In the genomic region with DNA sequence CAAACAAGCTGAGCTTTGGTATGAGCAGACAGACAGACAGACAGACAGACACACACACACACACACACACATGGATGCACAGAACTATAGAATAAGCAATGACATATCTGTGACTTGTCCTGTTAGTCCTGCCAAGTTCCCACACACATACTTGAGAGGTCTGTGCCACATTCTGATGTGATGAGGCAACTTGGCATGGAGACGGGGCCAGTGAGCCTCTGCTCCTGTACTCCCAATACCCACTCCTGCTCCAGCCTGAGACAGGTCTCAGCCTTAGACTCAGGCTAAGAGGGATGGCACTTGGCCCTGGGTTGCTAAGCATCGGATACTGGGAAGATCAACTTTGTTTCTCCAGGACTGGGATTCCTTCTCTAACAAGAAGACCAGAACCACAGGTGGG, we compare ENCODE assay signal across 13 mouse cellular contexts. TPM values are rescaled to one million over a fixed set of nuclear protein-coding genes. Genes with fewer than 3 reads are reported as not detected.
A peak's percentile ranks its signal among the peaks of the same experiment; 100 is the strongest.
DNase-seq lines count a peak whose midpoint lies in the region; ATAC-seq lines count a peak whose summit lies in the region.
"Had no signal": no experiment of that assay in that cellular context is flagged by ENCODE, and none has a peak within 500 bp of the region (broad histone marks: within the 10 kb centered on the region; RNA-seq: fewer than 3 reads in every experiment).

No protein-coding gene starts in this region.

- H3K9ac ChIP-seq in hindbrain, embryonic 15.5 days, result no peak overlapping the region
- H3K9ac ChIP-seq in hindbrain, embryonic 11.5 days (ENCODE audit: low read depth, low read length), result no peak overlapping the region
- H3K9ac ChIP-seq: liver, embryonic 14.5 days had no signal

- no peaks in the 10 kb centered on the region for H3K9me3 ChIP-seq in hindbrain, embryonic 15.5 days
- H3K9me3 ChIP-seq in hindbrain, embryonic 11.5 days (ENCODE audit: control insufficient read depth, low read length), result no peaks in the 10 kb centered on the region

- no peak overlapping the region for H3K4me2 ChIP-seq in hindbrain, embryonic 15.5 days
- H3K4me2 ChIP-seq in hindbrain, embryonic 11.5 days (replicated peaks; ENCODE audit: low read depth, low read length), result no peak overlapping the region
- H3K4me2 ChIP-seq: midbrain, embryonic 11.5 days had no signal

- H3K27ac ChIP-seq in hindbrain, embryonic 15.5 days (replicated peaks), result 0 out of 2 replicates have a peak overlapping the region, but pooled peaks have one; percentile 5
- H3K27ac ChIP-seq in hindbrain, embryonic 11.5 days (ENCODE audit: low read depth, low read length), result no peak overlapping the region
- H3K27ac ChIP-seq: left cerebral cortex, adult 2 months; liver, embryonic 14.5 days had no signal

- DNase-seq in adrenal gland, adult (ENCODE audit: inconsistent age in 2 of 2, low spot score in 1 of 2), result peak; percentile 29 to 52
- DNase-seq in adrenal gland, adult 18-20 months (ENCODE audit: low spot score in 2 of 2), result no peak
- DNase-seq in hindbrain, embryonic 11.5 days (ENCODE audit: low spot score), result no peak
- DNase-seq in retina, postnatal 1 day, result peak; percentile 56
- no peak for DNase-seq in retina, embryonic 14.5 days (ENCODE audit: low spot score)
- DNase-seq in layer of hippocampus, adult 8-10 months (ENCODE audit: low spot score in 2 of 2), result no peak
- DNase-seq: cerebellum, adult 11-12 months; spleen, adult 18-20 months had no signal

- WGBS in hindbrain, embryonic 15.5 days, result 69% methylated on average over 2 of the region's 2 CpGs
- 87% methylated on average over 2 of the region's 2 CpGs for WGBS in hindbrain, embryonic 11.5 days

- no peaks in the 10 kb centered on the region for H3K27me3 ChIP-seq in hindbrain, embryonic 15.5 days
- no peaks in the 10 kb centered on the region for H3K27me3 ChIP-seq in hindbrain, embryonic 11.5 days (ENCODE audit: control insufficient read depth, insufficient read depth, low read length)

- no peak for ATAC-seq in hindbrain, embryonic 15.5 days (ENCODE audit: low FRiP score, low read depth)
- no peak for ATAC-seq in hindbrain, embryonic 11.5 days (ENCODE audit: low FRiP score)
- no peak for ATAC-seq in activated CD4-positive, CD25-positive, alpha-beta regulatory T cell, adult 4 months

- peaks cover 10% of the 10 kb centered on the region; the same call in 1 of the 2 replicates for H3K36me3 ChIP-seq in hindbrain, embryonic 15.5 days
- H3K36me3 ChIP-seq in hindbrain, embryonic 11.5 days (ENCODE audit: control insufficient read depth, insufficient read depth, low read length), result no peaks in the 10 kb centered on the region

- 0 out of 2 replicates have a peak, but pooled peaks cover 7% of the 10 kb centered on the region for H3K4me1 ChIP-seq in hindbrain, embryonic 15.5 days (replicated peaks)
- H3K4me1 ChIP-seq in hindbrain, embryonic 11.5 days (replicated peaks; ENCODE audit: control insufficient read depth, insufficient read depth, low read length), result no peaks in the 10 kb centered on the region

- H3K4me3 ChIP-seq in hindbrain, embryonic 15.5 days, result no peak overlapping the region
- no peak overlapping the region for H3K4me3 ChIP-seq in hindbrain, embryonic 11.5 days (ENCODE audit: low read depth, low read length)
- H3K4me3 ChIP-seq: left cerebral cortex, adult 2 months had no signal

RNA-seq across cellular contexts. Expression of gene Dnah17, which starts 30.3 kb away (rescaled TPM):
- under 1 TPM in 1 of 2 experiments, not detected in 1; 0.03 TPM for total RNA-seq in adrenal gland, adult 18-20 months (2021)
- 0.18 and 0.23 TPM in 2 replicates for polyA plus RNA-seq in hindbrain, embryonic 15.5 days (2015; fragmentation: Nextera tagmentation; extraction: Ambion mirVana)
- polyA plus RNA-seq in hindbrain, embryonic 11.5 days (2014; fragmentation: Nextera tagmentation; extraction: Ambion mirVana), result 0.14 and 0.17 TPM in 2 replicates
- total RNA-seq in layer of hippocampus, adult 8-10 months (2022), result under 1 TPM in 2 of 4 experiments, not detected in 2; 0.07 to 0.09 TPM
- under 1 TPM; 0.28 to 0.46 TPM for polyA plus RNA-seq in activated CD4-positive, CD25-positive, alpha-beta regulatory T cell, adult 4 months (2017; shearing (Covaris generic))

Comparison
In these comparisons a context has a peak if more than half of its experiments do, and no peak if none do; other contexts are left out.
1. DNase-seq: peak in adrenal gland, adult (2 of 2) and retina, postnatal 1 day (single experiment); none in adrenal gland, adult 18-20 months (0 of 2), hindbrain, embryonic 11.5 days (single experiment), retina, embryonic 14.5 days (single experiment) and layer of hippocampus, adult 8-10 months (0 of 2).